Mouse (Mus musculus) 3T3-L1 (cell line): ENCODE data around the gene Bmp6.
A peak's percentile ranks its signal among the peaks of the same experiment; 100 is the strongest.

Experiments used
- DNase-seq: peaks from one replicate; pipeline ENCODE4 v3.0.0-alpha.2; 2015; ENCODE audit warnings: low read depth, low spot score

Gene Bmp6

GRCm38 (mm10) chr13:38429671-38430070 is 84.8 kb downstream of the Bmp6 start:
- no peak for DNase-seq

- no peak for DNase-seq
Measured at GRCm38 (mm10) chr13:38430075-38430474, 85.2 kb downstream of the Bmp6 start.

- no peak for DNase-seq
Measured at GRCm38 (mm10) chr13:38434831-38435230, 89.9 kb downstream of the Bmp6 start.

- peak; percentile 58 for DNase-seq
Measured at GRCm38 (mm10) chr13:38437930-38438329, 93.0 kb downstream of the Bmp6 start.

- no peak for DNase-seq
Measured at GRCm38 (mm10) chr13:38440240-38440639, 95.3 kb downstream of the Bmp6 start.

- DNase-seq, result no peak
Measured at GRCm38 (mm10) chr13:38448516-38449015, 103.7 kb downstream of the Bmp6 start.

GRCm38 (mm10) chr13:38450051-38450971 is 105.4 kb downstream of the Bmp6 start:
- DNase-seq, result no peak

GRCm38 (mm10) chr13:38451446-38451845 is 106.5 kb downstream of the Bmp6 start:
- no peak for DNase-seq

- peak; percentile 24 for DNase-seq
Measured at GRCm38 (mm10) chr13:38463410-38463809, 118.5 kb downstream of the Bmp6 start.

- no peak for DNase-seq
Measured at GRCm38 (mm10) chr13:38470882-38471281, 126.0 kb downstream of the Bmp6 start.

GRCm38 (mm10) chr13:38472636-38473035 is 127.7 kb downstream of the Bmp6 start:
- no peak for DNase-seq

- DNase-seq, result peak; percentile 17
Measured at GRCm38 (mm10) chr13:38473497-38473896, 128.6 kb downstream of the Bmp6 start.

GRCm38 (mm10) chr13:38476936-38477335 is 132.0 kb downstream of the Bmp6 start:
- no peak for DNase-seq

GRCm38 (mm10) chr13:38481021-38481420 is 136.1 kb downstream of the Bmp6 start:
- DNase-seq, result no peak

GRCm38 (mm10) chr13:38484701-38485100 is 139.8 kb downstream of the Bmp6 start:
- no peak for DNase-seq

- DNase-seq, result no peak
Measured at GRCm38 (mm10) chr13:38486767-38487166, 141.9 kb downstream of the Bmp6 start.

- DNase-seq, result no peak
Measured at GRCm38 (mm10) chr13:38496715-38497114, 151.8 kb downstream of the Bmp6 start.

GRCm38 (mm10) chr13:38501314-38501713 is 156.4 kb downstream of the Bmp6 start:
- no peak for DNase-seq

GRCm38 (mm10) chr13:38503137-38503849 is 158.4 kb downstream of the Bmp6 start:
- peak; percentile 73 for DNase-seq

- DNase-seq, result peak; percentile 65
Measured at GRCm38 (mm10) chr13:38506320-38506719, 161.4 kb downstream of the Bmp6 start.

- no peak for DNase-seq
Measured at GRCm38 (mm10) chr13:38506936-38507335, 162.0 kb downstream of the Bmp6 start.

- no peak for DNase-seq
Measured at GRCm38 (mm10) chr13:38509681-38510341, 164.9 kb downstream of the Bmp6 start.
